Mouse (Mus musculus) ES-Bruce4 (cell line): ENCODE results near the gene Map3k3. TPM values are rescaled to one million over a fixed set of nuclear protein-coding genes. Genes with fewer than 3 reads are reported as not detected.

Experiments used
- H3K27ac ChIP-seq: 2 replicates; pipeline ENCODE4 v1.5.1; 2012; ENCODE audit warnings: low read length, inconsistent platforms; ENCODE audit not compliant: insufficient read depth
- H3K27me3 ChIP-seq: 2 replicates; pipeline ENCODE4 v1.6.1; 2012; ENCODE audit warnings: mild to moderate bottlenecking, low read length, inconsistent platforms; ENCODE audit not compliant: control insufficient read depth, poor library complexity, insufficient read depth, severe bottlenecking
- H3K36me3 ChIP-seq: 2 replicates; pipeline ENCODE4 v1.6.1; 2012; ENCODE audit warnings: inconsistent platforms, mild to moderate bottlenecking, low read length, moderate library complexity; ENCODE audit not compliant: control insufficient read depth, poor library complexity, insufficient read depth, severe bottlenecking
- H3K4me1 ChIP-seq: one replicate; pipeline ENCODE4 v1.8.1; 2011; ENCODE audit warnings: low read length; ENCODE audit not compliant: control insufficient read depth, insufficient read depth
- H3K4me3 ChIP-seq: 2 replicates; pipeline ENCODE4 v1.5.1; 2011; ENCODE audit warnings: low read depth, mild to moderate bottlenecking, low read length
- H3K9ac ChIP-seq: 2 replicates; pipeline ENCODE4 v1.6.1; 2012; ENCODE audit warnings: low read depth, mild to moderate bottlenecking, inconsistent platforms; ENCODE audit not compliant: poor library complexity, severe bottlenecking
- H3K9me3 ChIP-seq: replicated peaks from 2 replicates; pipeline ENCODE4 v1.6.1; 2012; ENCODE audit warnings: mild to moderate bottlenecking, low read length, inconsistent platforms; ENCODE audit not compliant: control insufficient read depth, poor library complexity, insufficient read depth, severe bottlenecking
- CTCF ChIP-seq: IDR thresholded peaks from one replicate; pipeline ENCODE4 v1.8.1; 2011; ENCODE audit warnings: low read depth, low read length
- EP300 ChIP-seq: IDR thresholded peaks from 2 replicates; pipeline ENCODE4 v1.6.1; 2011; ENCODE audit warnings: low read depth, low read length; ENCODE audit not compliant: insufficient read depth
- POLR2A ChIP-seq: IDR thresholded peaks from one replicate; pipeline ENCODE4 v1.8.1; 2011; ENCODE audit warnings: low read length; ENCODE audit not compliant: insufficient read depth
- polyA plus RNA-seq: library from polyadenylated mRNA; stranded (reverse); fragments of >200 nt; gene quantifications from 2 replicates; pipeline ENCODE4 v1.2.4, GENCODE M21; 2011; ENCODE audit warnings: low read depth; ENCODE audit not compliant: missing spikeins, insufficient read depth, insufficient read length

The Map3k3 gene
- polyA plus RNA-seq, 1 experiment, result 44.6 TPM

GRCm38 (mm10) chr11:106073774-106074173 is 10.6 kb upstream of the Map3k3 start:
- H3K9me3 ChIP-seq, result no peaks in the 10 kb centered on the region
- H3K27ac ChIP-seq, result no peak overlapping the region
- H3K36me3 ChIP-seq, result peaks cover 7% of the 10 kb centered on the region
- TF ChIP-seq CTCF (no peak), POLR2A (no peak), EP300 (no peak)
- no peaks in the 10 kb centered on the region for H3K4me1 ChIP-seq
- no peak overlapping the region for H3K9ac ChIP-seq
- no peak overlapping the region for H3K4me3 ChIP-seq
- H3K27me3 ChIP-seq, result no peaks in the 10 kb centered on the region

DNA sequence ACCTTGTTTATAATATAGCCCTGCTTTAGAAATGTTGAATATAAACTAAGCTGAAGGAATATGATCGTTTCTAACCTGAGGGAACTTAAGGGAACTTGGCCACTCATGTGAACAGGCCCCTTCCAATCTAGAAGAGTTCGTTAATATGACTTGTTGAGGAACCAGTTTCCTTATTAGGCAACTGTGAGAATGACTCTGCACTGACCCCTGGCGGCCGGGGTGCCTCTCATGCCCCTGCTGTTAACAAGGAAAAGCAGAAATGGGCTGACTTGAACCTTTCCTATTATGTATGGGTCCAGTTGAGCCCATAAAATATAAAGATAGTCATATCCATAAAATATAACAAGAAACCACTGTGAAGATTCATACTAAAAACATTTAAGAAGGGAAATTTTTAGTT is 8.1 kb upstream of the Map3k3 start:
- Histone ChIP-seq H3K27me3 (no peaks in the 10 kb centered on the region), H3K9me3 (no peaks in the 10 kb centered on the region), H3K4me3 (no peak overlapping the region), H3K27ac (no peak overlapping the region), H3K9ac (no peak overlapping the region), H3K36me3 (peaks cover 7% of the 10 kb centered on the region), H3K4me1 (no peaks in the 10 kb centered on the region)
- TF ChIP-seq CTCF, result peak; percentile 89
- TF ChIP-seq POLR2A, result no peak

GRCm38 (mm10) chr11:106084911-106085561 is 623 bp downstream of the Map3k3 start:
- H3K9ac ChIP-seq, result peak overlapping the region; percentile 86
- peak overlapping the region; percentile 16 for H3K27ac ChIP-seq
- TF ChIP-seq CTCF (no peak), POLR2A (no peak), EP300 (no peak)
- peak overlapping the region; percentile 88 for H3K4me3 ChIP-seq
- no peaks in the 10 kb centered on the region for H3K9me3 ChIP-seq
- no peaks in the 10 kb centered on the region for H3K4me1 ChIP-seq
- no peaks in the 10 kb centered on the region for H3K27me3 ChIP-seq
- H3K36me3 ChIP-seq, result no peaks in the 10 kb centered on the region

DNA sequence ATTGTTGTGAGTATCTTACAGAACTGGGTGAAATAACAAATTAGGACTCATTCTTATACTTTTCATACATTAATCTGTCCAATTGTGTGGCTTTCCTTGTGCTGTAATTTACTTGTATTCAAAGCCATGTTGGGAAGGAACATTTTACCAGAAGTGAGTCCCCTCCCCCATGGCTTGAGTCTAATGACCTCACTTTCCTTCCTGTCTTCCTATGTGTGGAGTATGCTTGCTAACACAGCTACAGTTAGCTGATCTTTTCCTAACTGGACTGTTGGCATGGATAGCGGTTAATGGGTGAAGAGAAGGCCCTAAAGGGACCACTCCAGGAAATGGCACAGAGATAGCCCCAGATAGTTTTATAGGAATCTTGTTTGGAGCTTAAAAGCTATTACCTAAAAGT is 13.8 kb downstream of the Map3k3 start:
- Histone ChIP-seq H3K9me3 (no peaks in the 10 kb centered on the region), H3K27ac (no peak overlapping the region), H3K4me1 (no peaks in the 10 kb centered on the region), H3K4me3 (no peak overlapping the region), H3K27me3 (no peaks in the 10 kb centered on the region), H3K9ac (no peak overlapping the region), H3K36me3 (peaks cover 4% of the 10 kb centered on the region; the same call in 1 of the 2 replicates)
- TF ChIP-seq CTCF (no peak), EP300 (no peak), POLR2A (no peak)

DNA sequence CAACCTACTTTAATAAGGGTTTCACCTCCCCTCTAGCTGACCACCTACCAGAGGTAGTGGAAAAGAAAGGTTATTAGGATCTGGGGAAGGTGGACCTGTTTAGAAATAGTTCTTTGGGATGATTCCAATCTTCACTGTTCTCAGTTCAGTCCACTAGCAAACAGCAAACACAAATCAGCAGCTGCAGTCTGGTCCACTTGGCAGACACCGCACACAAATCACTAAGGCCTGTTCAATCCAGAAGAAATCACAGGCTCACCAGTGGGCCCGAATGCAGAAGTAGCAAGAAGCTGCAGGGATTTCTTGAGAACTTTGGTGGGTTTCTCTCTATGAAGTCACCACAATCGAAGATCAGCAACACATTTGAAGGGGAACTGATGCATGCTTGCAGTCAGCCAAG is 18.5 kb downstream of the Map3k3 start:
- H3K36me3 ChIP-seq, result peaks cover 4% of the 10 kb centered on the region; the same call in 1 of the 2 replicates
- no peak overlapping the region for H3K9ac ChIP-seq
- H3K4me1 ChIP-seq, result no peaks in the 10 kb centered on the region
- H3K4me3 ChIP-seq, result no peak overlapping the region
- no peak for TF ChIP-seq EP300
- no peak for TF ChIP-seq CTCF
- TF ChIP-seq POLR2A, result no peak
- no peaks in the 10 kb centered on the region for H3K27me3 ChIP-seq
- no peak overlapping the region for H3K27ac ChIP-seq
- no peaks in the 10 kb centered on the region for H3K9me3 ChIP-seq

- no peaks in the 10 kb centered on the region for H3K4me1 ChIP-seq
- no peak overlapping the region for H3K27ac ChIP-seq
- H3K9ac ChIP-seq, result no peak overlapping the region
- peaks cover 4% of the 10 kb centered on the region; the same call in 1 of the 2 replicates for H3K36me3 ChIP-seq
- H3K27me3 ChIP-seq, result no peaks in the 10 kb centered on the region
- H3K4me3 ChIP-seq, result no peak overlapping the region
- no peaks in the 10 kb centered on the region for H3K9me3 ChIP-seq
- no peak for TF ChIP-seq CTCF
Measured at GRCm38 (mm10) chr11:106106047-106106587, 21.7 kb downstream of the Map3k3 start.
